Mouse (Mus musculus) heart, adult 2 months (tissue): ENCODE data around the gene Kpna6.

Experiments used
- CTCF ChIP-seq: fragments of 200-600 bp; IDR thresholded peaks from 2 replicates; pipeline ENCODE4 v1.8.1; 2022; ENCODE audit warnings: antibody characterized with exemption, mild to moderate bottlenecking, moderate library complexity
- EP300 ChIP-seq: fragments of 200-500 bp; IDR thresholded peaks from 2 replicates; pipeline ENCODE4 v1.6.1; 2011; ENCODE audit warnings: low read depth, low read length, control low read depth; ENCODE audit not compliant: insufficient read depth
- POLR2A ChIP-seq: fragments of 200-500 bp; IDR thresholded peaks from 2 replicates; pipeline ENCODE4 v1.6.1; 2011; ENCODE audit warnings: mild to moderate bottlenecking, low read depth, low read length, control low read depth; ENCODE audit not compliant: insufficient read depth

- TF ChIP-seq POLR2A (no peak), CTCF (no peak), EP300 (no peak)
These were observed 54.5 kb downstream of the Kpna6 start for GRCm38 (mm10) chr4:129618031-129618430.
